23 mouse cellular contexts compared by ENCODE assay signal in genomic region chr12:87317951-87318350, GRCm38 (mm10). TPM values are rescaled to one million over a fixed set of nuclear protein-coding genes. Genes with fewer than 3 reads are reported as not detected.
A peak's percentile ranks its signal among the peaks of the same experiment; 100 is the strongest.
DNase-seq lines count a peak whose midpoint lies in the region; ATAC-seq and TF ChIP-seq lines count a peak whose summit lies in the region.
"Had no signal": no experiment of that assay in that cellular context is flagged by ENCODE, and none has a peak within 500 bp of the region (broad histone marks: within the 10 kb centered on the region; RNA-seq: fewer than 3 reads in every experiment).

No protein-coding gene starts in this region.

- peaks cover 3% of the 10 kb centered on the region; the same call in 1 of the 2 replicates for H3K36me3 ChIP-seq in ES-Bruce4 (ENCODE audit: control insufficient read depth, insufficient read depth, low read length, poor library complexity, severe bottlenecking)
- peaks cover under 1% of the 10 kb centered on the region; the same call in 1 of the 2 replicates for H3K36me3 ChIP-seq in ES-E14 (ENCODE audit: control insufficient read depth, insufficient read depth, low read length, poor library complexity, severe bottlenecking)
- H3K36me3 ChIP-seq in forebrain, embryonic 16.5 days (ENCODE audit: control insufficient read depth, insufficient read depth) = no peaks in the 10 kb centered on the region
- H3K36me3 ChIP-seq: embryonic facial prominence, embryonic 12.5 days had no signal

- H3K9me3 ChIP-seq in ES-Bruce4 (replicated peaks; ENCODE audit: control insufficient read depth, insufficient read depth, low read length, poor library complexity, severe bottlenecking) (no peaks in the 10 kb centered on the region), ES-E14 (ENCODE audit: control insufficient read depth, insufficient read depth, low read depth, low read length) (no peaks in the 10 kb centered on the region)
- no peaks in the 10 kb centered on the region for H3K9me3 ChIP-seq in forebrain, embryonic 16.5 days (ENCODE audit: control insufficient read depth, low read length)
- H3K9me3 ChIP-seq: embryonic facial prominence, embryonic 10.5 days; embryonic facial prominence, embryonic 12.5 days had no signal

- in situ Hi-C loops in ES-E14 (cut with MboI; ENCODE audit: low sequenced_read_pairs in 2 of 2, unreplicated experiment in 2 of 2) = no loop called here

- TF ChIP-seq EP300 in ES-Bruce4 (IDR thresholded peaks at IDR 0.05; ENCODE audit: insufficient read depth, low read depth, low read length) = no peak

- no peak for TF ChIP-seq CTCF in ES-Bruce4 (IDR thresholded peaks at IDR 0.05; ENCODE audit: low read depth, low read length)

- H3K9ac ChIP-seq in ES-Bruce4 (ENCODE audit: low read depth, poor library complexity, severe bottlenecking) = no peak overlapping the region
- H3K9ac ChIP-seq in ES-E14 (ENCODE audit: insufficient read depth, low read depth, low read length, poor library complexity, severe bottlenecking) = no peak overlapping the region
- H3K9ac ChIP-seq in forebrain, embryonic 16.5 days (replicated peaks; ENCODE audit: low read depth, low read length) = no peak overlapping the region
- H3K9ac ChIP-seq: embryonic facial prominence, embryonic 12.5 days; forebrain, postnatal 0 days had no signal

- 20% methylated on average over 1 of the region's 1 CpGs for whole genome bisulfite sequencing in forebrain, embryonic 16.5 days

- H3K27ac ChIP-seq in ES-Bruce4 (ENCODE audit: insufficient read depth, low read length) = peak overlapping the region; percentile 86
- peak overlapping the region; percentile 73; the same call in 1 of the 2 replicates for H3K27ac ChIP-seq in ES-E14 (ENCODE audit: insufficient read depth, low read depth, low read length, poor library complexity, severe bottlenecking)
- no peak overlapping the region for H3K27ac ChIP-seq in forebrain, embryonic 16.5 days (ENCODE audit: low read length)
- H3K27ac ChIP-seq: embryonic facial prominence, embryonic 10.5 days; embryonic facial prominence, embryonic 12.5 days had no signal

- TF ChIP-seq POLR2A in ES-Bruce4 (IDR thresholded peaks at IDR 0.05; ENCODE audit: insufficient read depth, low read length) = no peak

- DNase-seq in ES-E14 (ENCODE audit: low read depth, low spot score) = peak; percentile 96
- DNase-seq in WW6 (ENCODE audit: low read depth, low spot score) = peak; percentile 76
- DNase-seq in layer of hippocampus, postnatal 36 days = no peak
- no peak for DNase-seq in left cerebral cortex, adult 11 months (ENCODE audit: low spot score)
- DNase-seq: adrenal gland, adult 8-10 months; adrenal gland, postnatal 14 days; adrenal gland, postnatal 36 days; B cell, adult 2 months; cerebellum, adult 11-12 months; cerebellum, adult 2 months; cerebellum, adult 9-10 months; cerebellum, postnatal 10 days; cerebellum, postnatal 25 days; forebrain, postnatal 0 days had no signal

- H3K4me2 ChIP-seq in forebrain, embryonic 16.5 days (ENCODE audit: low read length) = no peak overlapping the region
- H3K4me2 ChIP-seq: embryonic facial prominence, embryonic 12.5 days had no signal

- H3K4me1 ChIP-seq in ES-Bruce4 (ENCODE audit: control insufficient read depth, insufficient read depth, low read length) (peaks cover 9% of the 10 kb centered on the region), ES-E14 (ENCODE audit: control insufficient read depth in 2 of 2, insufficient read depth in 2 of 2, low read length in 2 of 2, poor library complexity in 1 of 2) (peaks cover 10 to 22% of the 10 kb centered on the region in 2 experiments)
- H3K4me1 ChIP-seq in forebrain, embryonic 16.5 days (replicated peaks; ENCODE audit: control insufficient read depth, insufficient read depth, low read length) = no peaks in the 10 kb centered on the region
- H3K4me1 ChIP-seq: embryonic facial prominence, embryonic 10.5 days; embryonic facial prominence, embryonic 12.5 days had no signal

- H3K4me3 ChIP-seq in ES-Bruce4 (ENCODE audit: low read depth, low read length) (no peak overlapping the region), ES-E14 (ENCODE audit: insufficient read depth in 1 of 2, low read depth in 1 of 2, low read length in 2 of 2, poor library complexity in 1 of 2, severe bottlenecking in 1 of 2) (no peak overlapping the region)
- no peak overlapping the region for H3K4me3 ChIP-seq in forebrain, embryonic 16.5 days (replicated peaks; ENCODE audit: low read length)
- H3K4me3 ChIP-seq: embryonic facial prominence, embryonic 10.5 days; embryonic facial prominence, embryonic 12.5 days had no signal

- H3K27me3 ChIP-seq in ES-Bruce4 (ENCODE audit: control insufficient read depth, insufficient read depth, low read length, poor library complexity, severe bottlenecking) = no peaks in the 10 kb centered on the region
- no peaks in the 10 kb centered on the region for H3K27me3 ChIP-seq in forebrain, embryonic 16.5 days (replicated peaks; ENCODE audit: control insufficient read depth, insufficient read depth, low read length)
- H3K27me3 ChIP-seq: CH12.LX; embryonic facial prominence, embryonic 12.5 days had no signal

- ATAC-seq in forebrain, embryonic 16.5 days = no peak
- ATAC-seq: activated CD4-positive, CD25-positive, alpha-beta regulatory T cell, adult 4 months; CD4-positive, CD25-positive, alpha-beta regulatory T cell, adult 4 months; forebrain, embryonic 14.5 days; forebrain, postnatal 0 days had no signal

TF ChIP-seq in ES-E14, 5 proteins besides CTCF, POLR2A, EP300 and RAD21:
- peak; percentile 64; the same call in 1 of the 2 replicates for TF ChIP-seq ZNF384 (IDR thresholded peaks at IDR 0.05; ENCODE audit: low read depth, low read length)
- TF ChIP-seq ZC3H11A (IDR thresholded peaks at IDR 0.05; ENCODE audit: borderline replicate concordance, low read depth, low read length) = no peak
- no peak for TF ChIP-seq MAFK (IDR thresholded peaks at IDR 0.05; ENCODE audit: insufficient read depth, low read depth, low read length)
- peak; percentile 93 for TF ChIP-seq CHD2 (IDR thresholded peaks at IDR 0.05; ENCODE audit: low read depth, low read length)
- no peak for TF ChIP-seq HCFC1 (IDR thresholded peaks at IDR 0.05; ENCODE audit: borderline replicate concordance, insufficient read depth, low read length)

RNA-seq across cellular contexts. Expression of gene Ism2, which starts 18.4 kb away (rescaled TPM):
- 5.5 and 5.9 TPM in 2 replicates for polyA plus RNA-seq in ES-Bruce4 (2011; ENCODE audit: insufficient read depth, insufficient read length, low read depth, missing spikeins)
- total RNA-seq in ES-E14 (2012; rRNA removed) = 3.0 and 3.2 TPM in 2 replicates
- polyA plus RNA-seq in forebrain, embryonic 16.5 days (2015; fragmentation: Nextera tagmentation; extraction: Ambion mirVana) = 0.62 and 1.1 TPM in 2 replicates
- under 1 TPM in 1 of 2 experiments, not detected in 1; 0.42 TPM for total RNA-seq in layer of hippocampus, postnatal 36 days (2021)
- total RNA-seq: adrenal gland, postnatal 14 days; MEL had no signal
- polyA plus RNA-seq: activated CD4-positive, CD25-positive, alpha-beta regulatory T cell, adult 4 months; CD4-positive, CD25-positive, alpha-beta regulatory T cell, adult 4 months had no signal

RNA-seq across cellular contexts. Expression of gene Ahsa1, which starts 51.7 kb away (rescaled TPM):
- polyA plus RNA-seq in ES-Bruce4 (2011; ENCODE audit: insufficient read depth, insufficient read length, low read depth, missing spikeins) = 195 and 198 TPM in 2 replicates
- 224 and 305 TPM in 2 replicates for total RNA-seq in ES-E14 (2012; rRNA removed)
- polyA plus RNA-seq in forebrain, embryonic 16.5 days (2015; fragmentation: Nextera tagmentation; extraction: Ambion mirVana) = 222 TPM in 2 replicates
- 100 to 1,000 TPM; 198 to 207 TPM for total RNA-seq in layer of hippocampus, postnatal 36 days (2021)

RNA-seq across cellular contexts. Expression of gene Vipas39, which starts 51.9 kb away (rescaled TPM):
- polyA plus RNA-seq in ES-Bruce4 (2011; ENCODE audit: insufficient read depth, insufficient read length, low read depth, missing spikeins) = 31.0 and 33.8 TPM in 2 replicates
- 29.8 and 36.3 TPM in 2 replicates for total RNA-seq in ES-E14 (2012; rRNA removed)
- polyA plus RNA-seq in forebrain, embryonic 16.5 days (2015; fragmentation: Nextera tagmentation; extraction: Ambion mirVana) = 79.1 and 80.9 TPM in 2 replicates
- total RNA-seq in layer of hippocampus, postnatal 36 days (2021) = 10 to 100 TPM; 52.3 to 60.7 TPM

Comparison
In these comparisons a context has a peak if more than half of its experiments do, and no peak if none do; other contexts are left out.
1. DNase-seq: peak in ES-E14 (single experiment) and WW6 (single experiment); none in layer of hippocampus, postnatal 36 days (0 of 2) and left cerebral cortex, adult 11 months (single experiment).